Mouse (Mus musculus) midbrain, embryonic 16.5 days (tissue): ENCODE data around the gene Cdk2ap2. TPM values are rescaled to one million over a fixed set of nuclear protein-coding genes. Genes with fewer than 3 reads are reported as not detected.

Source experiments
- ATAC-seq: fragments of 200-750 bp; cut with Nextera tagmentation; 2 replicates; pipeline ENCODE4 v1.8.0; 2017; ENCODE audit warnings: moderate TSS enrichment
- H3K27ac ChIP-seq: fragments of 300-500 bp; sonication (generic); 2 replicates; pipeline ENCODE4 v1.5.1; 2014; ENCODE audit warnings: mild to moderate bottlenecking, low read length, mixed read lengths
- H3K27me3 ChIP-seq: fragments of 300-500 bp; sonication (generic); 2 replicates; pipeline ENCODE4 v1.6.1; 2014; ENCODE audit warnings: low read depth, low read length, mixed read lengths; ENCODE audit not compliant: control insufficient read depth, insufficient read depth
- H3K36me3 ChIP-seq: fragments of 300-500 bp; sonication (generic); 2 replicates; pipeline ENCODE4 v1.6.1; 2014; ENCODE audit warnings: mild to moderate bottlenecking, low read length, moderate library complexity, mixed read lengths; ENCODE audit not compliant: control insufficient read depth, insufficient read depth
- H3K4me1 ChIP-seq: fragments of 300-500 bp; sonication (generic); 2 replicates; pipeline ENCODE4 v1.6.1; 2014; ENCODE audit warnings: mild to moderate bottlenecking, low read length, mixed read lengths; ENCODE audit not compliant: control insufficient read depth, insufficient read depth
- H3K4me2 ChIP-seq: fragments of 300-500 bp; sonication (generic); 2 replicates; pipeline ENCODE4 v1.6.1; 2014; ENCODE audit warnings: mild to moderate bottlenecking, low read length, mixed read lengths
- H3K4me3 ChIP-seq: fragments of 300-500 bp; sonication (generic); 2 replicates; pipeline ENCODE4 v1.5.1; 2014; ENCODE audit warnings: low read depth, mild to moderate bottlenecking, low read length, moderate library complexity, mixed read lengths
- H3K9ac ChIP-seq: fragments of 300-500 bp; sonication (generic); 2 replicates; pipeline ENCODE4 v1.6.1; 2014; ENCODE audit warnings: low read depth, low read length, mixed read lengths
- H3K9me3 ChIP-seq: fragments of 300-500 bp; sonication (generic); replicated peaks from 2 replicates; pipeline ENCODE4 v1.6.1; 2014; ENCODE audit warnings: mild to moderate bottlenecking, low read length, mixed read lengths; ENCODE audit not compliant: control insufficient read depth, poor library complexity, severe bottlenecking
- WGBS: fragments of 180-500 bp; shearing (Covaris S2); extraction: QIAGEN DNeasy Blood & Tissue Kit; methylation state at CpG from one replicate; pipeline ENCODE4 v1.1.7; 2014; 5-methylcytosine and 5-hydroxymethylcytosine counted together
- polyA plus RNA-seq: library from polyadenylated mRNA; unstranded; fragments of >200 nt; fragmentation: Nextera tagmentation; extraction: Ambion mirVana; gene quantifications from 2 replicates; pipeline ENCODE4 v1.2.1, GENCODE M21; 2015

Cdk2ap2 gene
- polyA plus RNA-seq, 1 experiment from 2014 or later = 83.1 TPM

DNA sequence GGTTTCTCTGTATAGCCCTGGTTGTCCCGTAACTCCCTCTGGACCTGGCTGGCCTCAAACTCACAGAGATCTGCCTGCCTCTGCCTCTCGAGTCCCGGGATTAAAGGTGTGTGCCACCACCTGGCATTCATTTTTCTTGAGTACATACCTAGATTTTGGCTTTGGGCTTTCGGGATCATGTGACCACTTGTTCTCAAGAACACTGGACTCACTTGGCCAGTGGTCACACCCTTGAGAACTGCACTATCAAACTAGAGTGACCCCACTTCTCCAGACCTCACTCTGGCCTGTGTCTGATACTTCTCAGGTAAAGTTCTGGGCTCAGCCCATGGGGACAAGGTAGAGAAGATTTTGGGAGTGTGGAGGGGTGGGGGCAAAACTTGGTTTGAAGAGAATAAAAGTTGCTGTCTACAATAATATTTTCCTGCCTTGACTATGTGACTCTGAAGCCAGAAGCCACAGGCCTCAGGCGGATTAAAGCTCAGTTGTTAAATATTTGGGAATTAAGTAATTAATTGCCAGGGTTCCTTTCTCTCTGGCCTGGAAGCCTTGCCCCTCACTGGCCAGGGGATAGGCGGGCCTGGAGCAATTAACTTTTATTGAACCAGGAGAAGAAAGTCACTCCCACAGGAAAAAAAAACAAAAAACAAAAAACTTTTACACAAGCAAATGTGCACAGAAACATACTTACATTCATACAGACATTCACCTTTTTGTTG, 24.1 kb upstream of the Cdk2ap2 start:
- Histone ChIP-seq H3K9me3 (no peaks in the 10 kb centered on the region), H3K4me3 (no peak overlapping the region), H3K36me3 (no peaks in the 10 kb centered on the region), H3K4me1 (no peaks in the 10 kb centered on the region), H3K27ac (no peak overlapping the region), H3K9ac (no peak overlapping the region), H3K27me3 (no peaks in the 10 kb centered on the region), H3K4me2 (no peak overlapping the region)
- WGBS = 86% methylated on average over 6 of the region's 6 CpGs
- no peak for ATAC-seq

DNA sequence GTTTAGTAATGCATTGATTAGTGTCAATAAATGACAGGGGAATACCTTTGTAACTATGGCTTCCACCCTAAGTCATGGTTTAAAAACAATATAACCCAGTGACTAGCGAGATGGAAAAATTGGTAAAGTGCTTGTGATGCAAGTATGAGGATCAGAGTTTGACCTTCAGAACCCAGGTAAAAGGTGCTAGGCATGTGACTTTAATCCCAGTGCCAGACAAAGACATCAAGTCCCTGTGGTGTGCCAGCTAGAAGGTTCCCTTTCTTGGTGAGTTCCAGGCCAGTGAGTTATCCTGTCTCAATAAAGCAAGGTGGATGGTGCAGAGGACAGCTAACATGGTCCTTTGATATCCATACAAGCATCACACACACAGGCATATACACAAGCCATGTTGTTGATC, 21.5 kb upstream of the Cdk2ap2 start:
- no peak overlapping the region for H3K27ac ChIP-seq
- 85% methylated on average over 1 of the region's 1 CpGs for WGBS
- no peaks in the 10 kb centered on the region for H3K36me3 ChIP-seq
- H3K4me2 ChIP-seq = no peak overlapping the region
- no peak overlapping the region for H3K9ac ChIP-seq
- no peaks in the 10 kb centered on the region for H3K4me1 ChIP-seq
- ATAC-seq = no peak
- no peak overlapping the region for H3K4me3 ChIP-seq
- no peaks in the 10 kb centered on the region for H3K9me3 ChIP-seq
- no peaks in the 10 kb centered on the region for H3K27me3 ChIP-seq

DNA sequence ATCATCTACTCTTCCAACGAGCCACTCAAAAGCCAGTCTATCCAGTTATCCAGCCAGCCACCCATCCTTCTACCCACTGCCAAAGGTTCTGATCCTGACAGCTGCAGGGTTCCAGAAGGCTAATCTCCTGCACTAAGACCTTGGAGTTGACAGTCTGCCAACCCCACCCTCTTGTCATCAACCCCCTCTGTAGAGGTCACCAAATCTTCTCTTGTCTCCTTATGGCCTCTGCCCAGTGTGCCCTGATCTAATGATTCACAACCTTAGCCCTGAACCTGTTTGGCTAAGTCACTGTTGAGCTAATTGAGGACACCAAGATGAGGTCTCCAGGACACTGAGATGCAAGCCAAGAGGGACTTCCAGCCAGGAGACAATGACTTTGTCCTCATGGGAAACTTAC, 17.4 kb upstream of the Cdk2ap2 start:
- H3K4me3 ChIP-seq = no peak overlapping the region
- ATAC-seq = no peak
- H3K9ac ChIP-seq = no peak overlapping the region
- no peaks in the 10 kb centered on the region for H3K36me3 ChIP-seq
- H3K27me3 ChIP-seq = no peaks in the 10 kb centered on the region
- no peaks in the 10 kb centered on the region for H3K4me1 ChIP-seq
- WGBS = 73% methylated on average over 1 of the region's 1 CpGs
- no peaks in the 10 kb centered on the region for H3K9me3 ChIP-seq
- H3K4me2 ChIP-seq = no peak overlapping the region
- H3K27ac ChIP-seq = no peak overlapping the region

DNA sequence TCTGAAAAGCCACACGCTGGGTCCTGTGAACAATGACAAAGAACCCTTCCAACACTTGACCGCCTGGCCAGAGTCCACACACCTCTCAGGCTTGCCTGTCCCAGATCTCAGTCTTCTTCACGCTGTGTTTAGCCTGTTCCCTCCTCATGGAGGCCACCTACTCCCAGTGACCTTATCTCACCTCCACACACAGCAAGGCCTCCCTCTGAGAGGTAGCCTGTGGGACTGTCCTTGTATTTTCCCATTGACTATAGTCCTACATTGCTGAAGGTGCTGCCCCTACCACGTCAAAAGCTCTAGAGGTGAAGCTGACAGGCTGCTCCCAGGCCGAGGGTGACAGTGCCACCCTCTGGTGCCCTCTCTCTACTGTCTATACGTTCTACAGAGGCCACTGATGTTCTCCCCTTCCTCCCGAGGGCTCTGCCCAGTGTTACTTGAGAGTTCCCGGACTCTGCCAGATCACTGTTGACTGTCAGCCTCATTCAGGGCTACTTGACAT, 16.4 kb upstream of the Cdk2ap2 start:
- no peak overlapping the region for H3K4me2 ChIP-seq
- 72% methylated on average over 8 of the region's 8 CpGs for WGBS
- no peaks in the 10 kb centered on the region for H3K27me3 ChIP-seq
- H3K9me3 ChIP-seq = no peaks in the 10 kb centered on the region
- ATAC-seq = no peak
- no peaks in the 10 kb centered on the region for H3K4me1 ChIP-seq
- H3K36me3 ChIP-seq = no peaks in the 10 kb centered on the region
- no peak overlapping the region for H3K4me3 ChIP-seq
- H3K9ac ChIP-seq = no peak overlapping the region
- no peak overlapping the region for H3K27ac ChIP-seq

DNA sequence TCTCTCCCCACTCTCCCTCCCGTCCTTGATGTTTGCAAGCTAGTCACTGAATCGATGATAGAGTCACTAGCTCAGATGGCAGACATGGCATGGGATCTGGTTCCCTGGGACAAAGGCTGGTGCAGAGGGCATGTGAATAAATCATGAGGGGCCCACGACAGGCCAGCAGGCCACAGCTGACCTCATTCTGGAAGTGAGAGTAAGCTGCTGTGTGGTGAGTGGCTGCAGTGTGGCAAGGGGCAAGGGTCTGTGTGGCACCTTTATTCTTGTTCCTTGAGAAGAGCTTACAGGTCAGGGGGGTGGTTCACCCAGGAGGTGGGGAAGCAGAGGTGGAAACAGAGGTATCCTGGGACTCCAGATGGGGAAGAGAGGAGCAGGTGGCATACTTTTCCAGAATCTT, 15.6 kb upstream of the Cdk2ap2 start, which contains the start of gene Cabp2:
Gene Cabp2, plus strand, starts transcription at position 185 of the 400 bp plus-strand sequence.
- Histone ChIP-seq H3K9ac (no peak within 1 kb of the TSS), H3K27me3 (no peaks in the 10 kb centered on the region), H3K4me3 (no peak within 1 kb of the TSS), H3K27ac (no peak within 1 kb of the TSS), H3K4me2 (no peak within 1 kb of the TSS), H3K9me3 (no peaks in the 10 kb centered on the region), H3K36me3 (no peaks in the 10 kb centered on the region), H3K4me1 (no peaks in the 10 kb centered on the region)
- ATAC-seq = no peak
- 57% methylated on average over 3 of the region's 3 CpGs for WGBS

DNA sequence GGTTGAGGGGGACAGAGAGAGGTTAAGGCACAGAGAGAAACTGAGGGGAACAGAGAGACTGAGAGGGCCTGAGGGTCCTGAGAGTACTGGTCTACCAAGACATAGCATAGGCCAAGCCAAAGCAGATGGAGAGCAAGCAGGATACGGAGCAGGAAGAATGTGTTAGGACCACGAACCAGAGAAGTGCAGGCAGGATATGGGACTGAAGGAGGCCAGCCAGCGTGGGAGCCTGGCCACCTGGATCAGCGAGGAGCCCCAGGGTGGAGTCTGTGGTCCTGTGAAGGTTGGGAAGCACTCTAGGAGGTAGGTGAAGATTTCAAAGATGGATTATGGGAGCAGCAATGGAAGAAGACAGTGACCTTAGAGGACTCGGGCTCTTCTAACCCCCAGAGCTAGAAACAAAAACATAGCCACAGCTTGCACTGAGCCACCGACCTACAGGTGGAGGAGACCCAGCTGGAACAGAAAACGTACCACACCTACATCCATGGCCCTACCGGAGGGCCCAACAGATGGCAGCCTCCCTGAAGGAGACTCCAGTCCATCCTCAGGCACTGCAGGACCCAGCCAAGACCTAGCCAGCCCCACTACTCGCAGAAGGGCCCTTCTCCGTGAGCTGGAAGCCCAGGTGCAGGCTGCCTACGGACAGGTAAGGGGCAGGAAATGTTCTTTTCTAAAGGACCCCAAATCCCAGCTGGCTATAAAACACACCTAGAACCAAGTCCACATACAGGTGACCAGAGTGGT, 14.6 kb upstream of the Cdk2ap2 start:
- ATAC-seq = no peak
- Histone ChIP-seq H3K9ac (no peak overlapping the region), H3K36me3 (no peaks in the 10 kb centered on the region), H3K4me1 (no peaks in the 10 kb centered on the region), H3K27me3 (no peaks in the 10 kb centered on the region), H3K4me3 (no peak overlapping the region), H3K27ac (no peak overlapping the region), H3K4me2 (no peak overlapping the region), H3K9me3 (no peaks in the 10 kb centered on the region)
- 83% methylated on average over 11 of the region's 11 CpGs for WGBS

DNA sequence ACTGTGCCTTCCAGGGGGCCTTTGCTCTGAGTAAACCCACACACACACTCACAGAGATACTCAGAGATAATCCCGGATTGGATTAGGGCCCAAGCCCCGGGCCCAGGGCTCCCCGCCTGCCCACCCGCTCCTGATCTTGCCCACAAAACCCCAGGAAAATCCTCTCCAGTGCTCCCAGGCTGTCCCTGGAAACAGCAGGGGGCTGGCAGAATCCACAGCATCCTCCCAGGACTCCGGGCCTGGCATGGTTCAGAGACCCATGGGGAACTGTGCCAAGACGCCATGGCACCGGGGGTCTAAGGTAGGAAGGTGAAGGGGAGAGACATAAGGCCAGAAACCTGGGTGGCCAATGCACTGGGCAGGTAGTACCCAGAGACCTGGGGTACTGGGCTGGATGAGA, 13.7 kb upstream of the Cdk2ap2 start:
- H3K36me3 ChIP-seq = no peaks in the 10 kb centered on the region
- WGBS = 77% methylated on average over 7 of the region's 7 CpGs
- no peaks in the 10 kb centered on the region for H3K4me1 ChIP-seq
- no peak overlapping the region for H3K4me2 ChIP-seq
- no peak overlapping the region for H3K4me3 ChIP-seq
- H3K27ac ChIP-seq = no peak overlapping the region
- no peak for ATAC-seq
- no peaks in the 10 kb centered on the region for H3K27me3 ChIP-seq
- no peak overlapping the region for H3K9ac ChIP-seq
- H3K9me3 ChIP-seq = no peaks in the 10 kb centered on the region

DNA sequence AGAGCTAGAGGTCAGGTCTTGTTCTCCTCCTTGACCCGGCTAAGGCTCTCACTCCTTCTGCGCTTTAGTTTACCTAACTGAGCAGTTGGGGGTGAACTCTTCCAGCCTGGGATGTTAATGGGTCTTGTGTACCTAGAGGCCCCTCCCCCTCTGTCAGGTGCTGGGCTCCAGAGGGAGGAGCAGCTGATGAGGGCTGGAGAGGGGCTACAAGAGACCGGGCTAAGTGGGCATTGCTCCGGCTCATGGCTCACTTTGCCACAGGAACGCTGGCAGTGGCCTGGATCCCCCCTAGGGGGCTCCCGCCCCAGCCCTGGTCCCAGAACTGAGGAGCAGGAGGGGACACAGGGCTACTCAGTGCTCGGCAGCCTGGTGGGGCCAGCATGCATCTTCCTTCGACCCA, 13.2 kb upstream of the Cdk2ap2 start:
- ATAC-seq = no peak
- WGBS = 39% methylated on average over 8 of the region's 8 CpGs
- Histone ChIP-seq H3K27me3 (no peaks in the 10 kb centered on the region), H3K9me3 (no peaks in the 10 kb centered on the region), H3K4me1 (no peaks in the 10 kb centered on the region), H3K27ac (no peak overlapping the region), H3K9ac (no peak overlapping the region), H3K4me3 (no peak overlapping the region), H3K36me3 (no peaks in the 10 kb centered on the region), H3K4me2 (no peak overlapping the region)

DNA sequence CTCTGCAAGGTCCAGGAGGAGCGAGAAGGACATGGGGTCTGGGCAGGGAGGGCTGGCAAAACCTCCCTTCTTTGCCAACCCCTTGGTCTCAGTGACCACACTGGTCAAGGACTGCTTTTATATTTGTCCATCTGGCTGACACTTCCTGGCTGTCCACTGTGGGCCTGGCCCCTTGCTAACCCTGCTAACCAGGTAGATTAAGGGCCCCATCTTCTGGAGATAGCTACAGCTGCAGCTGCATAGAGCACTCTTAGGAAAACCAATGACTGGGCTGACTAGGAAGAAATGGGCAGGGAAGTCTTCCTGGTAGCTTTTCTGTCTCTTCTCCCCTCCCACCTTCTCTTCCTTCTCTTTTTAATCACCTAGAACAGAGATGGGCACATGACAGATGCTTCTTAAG, 12.0 kb upstream of the Cdk2ap2 start:
- H3K4me2 ChIP-seq = no peak overlapping the region
- no peak overlapping the region for H3K27ac ChIP-seq
- H3K9ac ChIP-seq = no peak overlapping the region
- no peak for ATAC-seq
- no peaks in the 10 kb centered on the region for H3K4me1 ChIP-seq
- no peaks in the 10 kb centered on the region for H3K9me3 ChIP-seq
- H3K4me3 ChIP-seq = no peak overlapping the region
- WGBS = 92% methylated on average over 1 of the region's 1 CpGs
- H3K36me3 ChIP-seq = no peaks in the 10 kb centered on the region
- no peaks in the 10 kb centered on the region for H3K27me3 ChIP-seq
